Mouse (Mus musculus) neural tube, embryonic 11.5 days (tissue): ENCODE results near the gene Ano4. TPM values are rescaled to one million over a fixed set of nuclear protein-coding genes. Genes with fewer than 3 reads are reported as not detected.

Experiments used
- ATAC-seq: fragments of 200-750 bp; cut with Nextera tagmentation; 2 replicates; pipeline ENCODE4 v1.8.0; 2017; ENCODE audit warnings: moderate number of reproducible peaks, mild to moderate bottlenecking, moderate TSS enrichment, moderate library complexity; ENCODE audit not compliant: insufficient read depth, low FRiP score, low TSS enrichment
- DNase-seq: peaks from one replicate; pipeline ENCODE4 v3.0.0-alpha.2; 2015; ENCODE audit warnings: low spot score
- H3K27ac ChIP-seq: fragments of 300-500 bp; sonication (generic); 2 replicates; pipeline ENCODE4 v1.5.1; 2014; ENCODE audit warnings: low read depth, mild to moderate bottlenecking, low read length
- H3K27me3 ChIP-seq: fragments of 300-500 bp; sonication (generic); 2 replicates; pipeline ENCODE4 v1.6.1; 2014; ENCODE audit warnings: mild to moderate bottlenecking, low read length, mixed read lengths; ENCODE audit not compliant: control insufficient read depth, insufficient read depth
- H3K36me3 ChIP-seq: fragments of 300-500 bp; sonication (generic); 2 replicates; pipeline ENCODE4 v1.6.1; 2014; ENCODE audit warnings: mild to moderate bottlenecking, low read length, moderate library complexity, mixed read lengths; ENCODE audit not compliant: control insufficient read depth, insufficient read depth
- H3K4me1 ChIP-seq: fragments of 300-500 bp; sonication (generic); 2 replicates; pipeline ENCODE4 v1.6.1; 2014; ENCODE audit warnings: low read length, mixed read lengths; ENCODE audit not compliant: control insufficient read depth, insufficient read depth
- H3K4me2 ChIP-seq: fragments of 300-500 bp; sonication (generic); 2 replicates; pipeline ENCODE4 v1.6.1; 2014; ENCODE audit warnings: low read depth, mild to moderate bottlenecking, moderate library complexity
- H3K4me3 ChIP-seq: fragments of 300-500 bp; sonication (generic); 2 replicates; pipeline ENCODE4 v1.5.1; 2014; ENCODE audit warnings: low read depth, low read length
- H3K9ac ChIP-seq: fragments of 300-500 bp; sonication (generic); 2 replicates; pipeline ENCODE4 v1.6.1; 2014; ENCODE audit warnings: mild to moderate bottlenecking, low read length
- H3K9me3 ChIP-seq: fragments of 300-500 bp; sonication (generic); 2 replicates; pipeline ENCODE4 v1.6.1; 2016; ENCODE audit warnings: low read length; ENCODE audit not compliant: control insufficient read depth
- WGBS: fragments of 180-500 bp; shearing (Covaris S2); extraction: QIAGEN DNeasy Blood & Tissue Kit; methylation state at CpG from one replicate; pipeline ENCODE4 v1.1.7; 2014; 5-methylcytosine and 5-hydroxymethylcytosine counted together
- polyA plus RNA-seq: library from polyadenylated mRNA; unstranded; fragments of >200 nt; fragmentation: Nextera tagmentation; extraction: Ambion mirVana; gene quantifications from 2 replicates; pipeline ENCODE4 v1.2.1, GENCODE M21; 2014

The Ano4 gene
- polyA plus RNA-seq, 1 experiment from 2014 or later: 1.4 TPM

DNA sequence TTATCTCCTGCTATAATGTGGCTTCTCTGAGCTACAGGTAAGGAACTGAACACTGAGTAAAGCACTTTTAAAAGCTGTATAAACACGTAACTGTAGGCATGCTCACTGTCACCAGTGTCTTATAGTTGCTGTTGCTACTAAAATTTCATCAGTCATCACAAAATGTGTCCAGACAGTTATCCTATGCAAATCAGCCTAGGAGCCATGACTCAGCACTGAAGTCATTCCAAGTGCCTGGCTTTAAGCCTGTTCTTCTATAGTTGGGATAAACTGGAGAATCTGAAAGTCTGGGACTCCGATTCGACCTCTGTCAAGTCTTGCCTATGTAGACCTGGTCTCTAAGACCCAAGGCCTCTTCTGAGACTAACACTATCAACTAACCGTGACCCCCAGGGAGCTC, 81.2 kb downstream of the Ano4 start:
- H3K9ac ChIP-seq: no peak overlapping the region
- H3K36me3 ChIP-seq: no peaks in the 10 kb centered on the region
- 82% methylated on average over 4 of the region's 4 CpGs for WGBS
- no peak overlapping the region for H3K27ac ChIP-seq
- no peaks in the 10 kb centered on the region for H3K4me1 ChIP-seq
- no peak for DNase-seq
- no peak for ATAC-seq
- no peak overlapping the region for H3K4me2 ChIP-seq
- H3K9me3 ChIP-seq: no peaks in the 10 kb centered on the region
- H3K27me3 ChIP-seq: no peaks in the 10 kb centered on the region
- no peak overlapping the region for H3K4me3 ChIP-seq

DNA sequence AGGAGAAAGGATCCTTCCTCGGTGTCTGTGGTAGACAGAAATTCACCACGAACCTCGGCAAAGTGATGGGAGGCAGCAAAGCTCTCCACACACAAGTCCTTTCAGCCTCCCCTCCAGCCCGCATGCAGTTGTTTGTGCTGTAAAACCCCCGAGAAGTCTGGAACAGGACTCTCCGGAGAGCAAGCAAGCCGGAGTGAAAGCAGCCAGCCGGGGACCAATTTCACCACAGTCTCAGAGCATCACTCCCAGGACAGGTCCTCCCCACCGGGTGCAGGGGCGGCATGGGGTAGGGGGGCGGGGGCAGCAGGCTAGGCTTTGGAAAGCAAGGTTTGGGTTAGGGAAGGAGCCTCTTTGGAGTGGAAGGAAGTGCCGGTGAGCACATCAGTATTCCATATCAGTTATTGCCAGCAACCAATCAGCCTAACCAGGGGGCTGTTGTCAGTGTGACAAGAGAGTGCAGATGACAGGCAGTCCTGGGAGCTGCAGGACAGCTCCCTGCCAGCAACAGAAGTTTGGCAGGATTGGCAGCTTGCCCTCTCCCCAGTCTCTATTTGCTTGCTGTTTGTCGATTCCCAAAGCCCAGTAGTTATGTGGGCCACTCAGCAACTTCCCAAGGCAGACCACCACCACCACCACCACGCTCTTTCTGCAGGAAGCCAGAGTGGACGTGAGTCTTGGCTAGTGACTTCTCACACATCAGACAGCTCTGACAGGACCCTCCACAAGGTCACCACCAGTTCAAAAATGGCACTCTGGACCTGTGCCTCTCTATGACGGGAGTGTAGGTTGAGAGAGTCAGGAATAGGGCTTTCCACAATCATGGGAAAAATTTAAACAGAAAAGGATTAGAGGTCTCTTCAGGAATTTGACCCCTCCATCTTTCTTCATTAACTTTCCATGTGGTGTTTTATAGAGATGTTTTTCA, 86.8 kb downstream of the Ano4 start:
- peak overlapping the region; percentile 29 for H3K4me3 ChIP-seq
- H3K9ac ChIP-seq: peak overlapping the region; percentile 59
- no peaks in the 10 kb centered on the region for H3K36me3 ChIP-seq
- H3K4me2 ChIP-seq: peak overlapping the region; percentile 56
- H3K27me3 ChIP-seq: no peaks in the 10 kb centered on the region
- WGBS: 3% methylated on average over 16 of the region's 16 CpGs
- ATAC-seq (peak; percentile 56), DNase-seq (peak; percentile 48)
- H3K9me3 ChIP-seq: no peaks in the 10 kb centered on the region
- H3K4me1 ChIP-seq: 0 out of 2 replicates have a peak, but pooled peaks cover 8% of the 10 kb centered on the region
- no peak overlapping the region for H3K27ac ChIP-seq

DNA sequence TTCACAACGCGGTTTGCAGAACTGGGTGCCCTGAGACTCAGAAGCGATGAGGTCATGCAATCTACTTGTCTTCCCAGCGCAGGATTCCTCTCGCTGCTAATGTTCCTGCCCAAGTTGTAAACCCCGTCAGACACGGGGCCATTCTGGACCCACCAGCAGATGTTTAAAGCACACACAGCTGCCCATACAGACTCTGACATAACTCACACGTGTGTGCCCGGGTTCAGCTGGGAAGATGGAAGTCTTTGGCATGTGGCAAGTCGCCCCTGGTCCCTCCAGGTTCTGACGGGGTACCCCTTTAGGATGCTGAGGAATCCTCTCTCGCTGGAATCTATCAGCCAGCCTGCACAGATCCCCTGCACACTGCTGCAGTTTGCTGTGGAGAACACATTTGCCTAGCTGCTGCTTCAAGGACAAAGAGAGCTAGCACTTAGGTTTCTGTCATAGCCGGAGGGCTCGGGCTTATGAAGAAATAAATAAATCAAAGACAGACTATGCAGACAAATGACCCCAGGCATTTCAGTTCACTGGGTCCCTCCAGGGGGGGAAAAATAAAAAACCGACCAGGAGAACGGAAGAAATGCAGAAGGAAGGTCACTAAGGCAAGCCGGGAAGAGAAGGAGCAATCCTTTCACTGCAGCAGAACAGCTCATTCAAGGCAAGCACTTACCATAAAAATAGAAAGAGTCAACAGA, 87.7 kb downstream of the Ano4 start:
- no peaks in the 10 kb centered on the region for H3K36me3 ChIP-seq
- no peaks in the 10 kb centered on the region for H3K27me3 ChIP-seq
- WGBS: 1% methylated on average over 17 of the region's 17 CpGs
- H3K4me1 ChIP-seq: 0 out of 2 replicates have a peak, but pooled peaks cover 8% of the 10 kb centered on the region
- peak overlapping the region; percentile 29 for H3K4me3 ChIP-seq
- H3K4me2 ChIP-seq: peak overlapping the region; percentile 56
- ATAC-seq (peak; percentile 60), DNase-seq (peak; percentile 64)
- no peak overlapping the region for H3K27ac ChIP-seq
- no peaks in the 10 kb centered on the region for H3K9me3 ChIP-seq
- H3K9ac ChIP-seq: peak overlapping the region; percentile 59

DNA sequence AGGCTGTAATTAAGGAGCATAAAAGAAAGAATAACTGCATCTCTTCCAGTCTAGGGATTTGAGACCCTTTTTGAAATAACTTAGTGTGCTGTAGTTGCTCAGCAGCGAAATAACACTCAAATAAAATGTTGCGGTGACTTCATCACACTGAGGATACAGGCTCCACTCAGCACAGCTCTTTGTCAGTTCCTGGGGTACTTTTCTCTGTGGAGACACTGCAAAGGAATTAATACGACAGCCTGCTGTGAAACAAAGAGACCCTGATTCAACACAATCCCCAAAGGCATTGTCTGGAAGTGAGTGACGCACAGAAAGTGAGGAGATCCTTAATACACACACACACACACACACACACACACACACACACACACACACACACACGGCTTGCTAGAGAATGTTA, 89.8 kb downstream of the Ano4 start:
- DNase-seq: no peak
- Histone ChIP-seq H3K27me3 (no peaks in the 10 kb centered on the region), H3K27ac (no peak overlapping the region), H3K4me3 (no peak overlapping the region), H3K4me1 (0 out of 2 replicates have a peak, but pooled peaks cover 8% of the 10 kb centered on the region), H3K36me3 (no peaks in the 10 kb centered on the region), H3K9me3 (no peaks in the 10 kb centered on the region), H3K4me2 (no peak overlapping the region), H3K9ac (no peak overlapping the region)
- WGBS: 52% methylated on average over 5 of the region's 5 CpGs
- no peak for ATAC-seq

DNA sequence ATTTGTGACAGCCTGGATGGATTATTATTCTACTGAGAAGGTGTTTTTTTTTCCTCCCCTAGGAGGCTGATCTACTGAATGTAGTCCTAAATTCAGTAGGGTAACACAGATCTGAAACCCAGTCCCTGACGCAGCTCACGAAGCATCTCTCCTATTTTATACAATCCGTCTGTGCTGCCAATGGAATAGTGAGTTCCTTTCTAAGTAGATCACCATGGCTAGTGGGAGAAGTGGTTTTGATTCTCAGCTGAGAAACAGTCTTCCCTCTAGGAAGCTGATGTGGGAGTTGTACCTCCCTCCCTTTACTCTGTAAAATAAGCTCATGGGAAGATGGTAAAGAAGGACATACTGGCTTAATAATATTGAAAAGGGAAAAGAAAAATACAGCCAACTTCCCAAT, 90.8 kb downstream of the Ano4 start:
- no peak for DNase-seq

DNA sequence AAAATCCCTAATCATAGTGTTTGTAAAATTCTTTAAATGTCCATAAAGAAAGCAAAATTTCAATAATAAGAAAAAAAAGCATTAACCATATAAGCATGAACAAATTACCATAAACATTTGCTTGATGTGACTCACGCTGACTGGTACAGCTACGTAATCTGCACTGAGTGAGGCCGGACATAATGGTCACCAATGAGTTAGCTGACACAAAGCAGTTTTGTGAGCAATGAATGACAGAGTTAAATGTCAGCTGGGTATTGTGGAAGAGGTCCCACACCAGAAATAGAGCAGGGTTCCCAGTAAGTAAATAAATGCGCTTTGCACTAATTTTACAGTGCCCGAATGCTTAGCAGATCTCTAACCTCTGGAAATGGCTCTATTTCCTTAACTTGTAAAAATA, 91.9 kb downstream of the Ano4 start:
- Histone ChIP-seq H3K9me3 (no peaks in the 10 kb centered on the region), H3K4me3 (no peak overlapping the region), H3K27ac (no peak overlapping the region), H3K9ac (no peak overlapping the region), H3K36me3 (no peaks in the 10 kb centered on the region), H3K4me1 (0 out of 2 replicates have a peak, but pooled peaks cover 4% of the 10 kb centered on the region), H3K27me3 (no peaks in the 10 kb centered on the region), H3K4me2 (no peak overlapping the region)
- no peak for DNase-seq
- ATAC-seq: no peak
- 80% methylated on average over 5 of the region's 5 CpGs for WGBS

More for the DNA sequence above, 90.8 kb downstream of the Ano4 start:
- Histone ChIP-seq H3K27ac (no peak overlapping the region), H3K9me3 (no peaks in the 10 kb centered on the region), H3K4me1 (0 out of 2 replicates have a peak, but pooled peaks cover 8% of the 10 kb centered on the region), H3K27me3 (no peaks in the 10 kb centered on the region), H3K4me3 (no peak overlapping the region), H3K36me3 (no peaks in the 10 kb centered on the region), H3K4me2 (no peak overlapping the region), H3K9ac (no peak overlapping the region)
- WGBS: 76% methylated on average over 3 of the region's 3 CpGs
- ATAC-seq: no peak

DNA sequence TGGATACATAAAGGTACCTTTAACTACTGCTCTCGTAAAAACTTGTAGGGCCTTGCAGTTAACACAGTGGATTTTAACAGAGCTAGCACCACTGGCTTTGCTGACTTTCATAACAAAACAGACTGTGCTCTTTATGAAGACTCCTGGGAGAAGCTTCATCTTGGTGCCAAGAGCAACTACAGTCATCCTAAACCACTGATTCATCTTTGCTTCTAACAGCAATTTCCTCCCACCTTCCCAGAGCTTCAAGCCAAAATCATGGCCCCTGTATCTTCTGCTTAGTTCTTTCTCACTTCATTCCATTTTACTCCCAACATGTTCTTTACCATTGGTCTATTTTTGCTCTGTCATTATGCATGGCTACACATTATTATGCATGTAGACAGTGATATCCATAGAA, 100.8 kb downstream of the Ano4 start:
- WGBS: 84% methylated on average over 1 of the region's 1 CpGs
- Histone ChIP-seq H3K9me3 (no peaks in the 10 kb centered on the region), H3K27ac (no peak overlapping the region), H3K4me3 (no peak overlapping the region), H3K4me1 (no peaks in the 10 kb centered on the region), H3K36me3 (no peaks in the 10 kb centered on the region), H3K27me3 (no peaks in the 10 kb centered on the region), H3K9ac (no peak overlapping the region), H3K4me2 (no peak overlapping the region)
- ATAC-seq (no peak), DNase-seq (no peak)

DNA sequence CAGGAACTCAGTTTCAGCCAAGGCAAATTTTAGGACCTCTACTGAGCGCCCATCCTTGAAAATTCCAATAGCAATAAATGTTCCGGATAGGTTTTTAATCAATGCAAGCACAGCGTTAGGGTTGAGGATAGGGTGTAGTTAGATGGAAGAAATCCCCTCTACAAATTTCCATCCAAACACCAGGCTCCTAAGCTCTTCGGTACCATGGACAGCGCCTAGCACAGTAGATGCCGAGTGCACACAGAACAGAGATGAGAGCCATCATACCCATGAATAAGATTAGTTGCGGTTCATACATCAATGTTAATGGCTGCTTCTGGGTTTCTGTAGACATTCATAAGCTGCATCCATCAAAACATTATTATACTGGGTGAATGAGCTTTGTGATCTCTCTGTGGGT, 120.0 kb downstream of the Ano4 start:
- no peaks in the 10 kb centered on the region for H3K4me1 ChIP-seq
- no peaks in the 10 kb centered on the region for H3K9me3 ChIP-seq
- H3K27ac ChIP-seq: no peak overlapping the region
- H3K4me2 ChIP-seq: no peak overlapping the region
- ATAC-seq: no peak
- no peak overlapping the region for H3K9ac ChIP-seq
- WGBS: 36% methylated on average over 7 of the region's 7 CpGs
- DNase-seq: peak; percentile 72
- H3K36me3 ChIP-seq: no peaks in the 10 kb centered on the region
- H3K27me3 ChIP-seq: no peaks in the 10 kb centered on the region
- H3K4me3 ChIP-seq: no peak overlapping the region
